Mouse (Mus musculus): ENCODE data around the gene Art3. TPM values are rescaled to one million over a fixed set of nuclear protein-coding genes. Genes with fewer than 3 reads are reported as not detected.
"Not testable (repeated sequence)": the region's sequence is repeated elsewhere in the genome, so short reads cannot be mapped to it uniquely, and the experiment has no call there.

Art3 gene
- polyA plus RNA-seq, 1 experiment from 2014 or later, result 2.9 TPM

DNA sequence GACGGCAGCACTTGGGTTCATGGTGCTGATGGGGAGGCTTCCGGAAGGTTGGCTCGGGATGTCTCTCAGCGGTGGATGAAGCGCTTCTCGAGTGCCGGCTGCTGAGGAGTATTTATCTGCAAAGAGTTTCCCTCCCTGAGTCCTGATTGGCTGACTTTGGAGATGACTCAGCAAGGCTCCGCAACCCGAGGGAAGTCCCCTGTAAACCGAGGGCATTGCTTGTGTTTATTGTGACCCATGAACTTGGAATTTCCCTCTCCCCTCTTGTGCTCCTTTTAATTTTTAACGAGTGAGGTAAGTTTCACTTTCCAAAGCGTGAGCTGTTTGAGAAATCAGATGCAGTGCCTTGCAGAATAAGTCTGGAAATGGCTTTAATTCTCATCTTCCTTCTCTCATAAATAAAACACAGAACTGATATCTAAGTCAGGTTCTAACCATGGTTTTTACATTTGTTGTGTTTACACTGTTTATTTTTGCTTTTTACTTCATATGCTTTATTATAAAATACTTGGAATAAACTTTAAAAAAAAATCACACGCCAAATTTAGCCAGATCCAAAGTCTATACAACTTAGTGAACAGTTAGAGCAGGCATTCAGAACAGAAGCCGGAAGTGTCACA lies 17.3 kb downstream of the Art3 start, which contains the start of gene Cxcl10:
Gene Cxcl10, minus strand, starts transcription at position 96 of the 620 bp plus-strand sequence.
- WGBS, result 29% methylated on average over 14 of the region's 14 CpGs
- Histone ChIP-seq H3K36me3 (no peaks in the 10 kb centered on the region), H3K4me2 (replicated peaks) (peak within 1 kb of the TSS; percentile 47), H3K27me3 (peaks cover 9% of the 10 kb centered on the region; the same call in 1 of the 2 replicates), H3K27ac (no peak within 1 kb of the TSS), H3K4me1 (replicated peaks) (peaks cover 5% of the 10 kb centered on the region), H3K9me3 (no peaks in the 10 kb centered on the region), H3K9ac (replicated peaks) (peak within 1 kb of the TSS; percentile 25; the same call in 1 of the 2 replicates), H3K4me3 (replicated peaks) (peak within 1 kb of the TSS; percentile 12)
- no peak for ATAC-seq

DNA sequence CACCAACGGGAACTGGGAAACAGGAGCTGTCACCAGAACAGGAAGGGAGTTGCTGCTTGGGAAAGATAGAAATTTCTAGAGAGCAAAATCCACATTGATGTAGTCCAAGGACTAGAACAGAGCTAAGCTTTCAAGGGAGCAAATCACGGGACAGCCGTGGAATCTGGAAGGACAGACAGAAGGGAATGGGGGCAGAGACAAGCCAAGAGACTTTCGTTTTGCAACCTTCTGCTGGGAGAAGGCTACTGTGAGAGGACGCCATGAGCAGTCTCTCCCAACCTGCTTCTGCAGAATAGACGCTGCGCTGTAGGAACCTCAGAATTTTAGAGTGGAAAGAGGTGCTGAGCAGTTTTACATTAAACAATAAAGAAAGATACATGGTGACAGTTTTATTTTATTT lies 18.1 kb downstream of the Art3 start:
- Histone ChIP-seq H3K27me3 (peaks cover 9% of the 10 kb centered on the region; the same call in 1 of the 2 replicates), H3K4me3 (replicated peaks) (no peak overlapping the region), H3K9me3 (no peaks in the 10 kb centered on the region), H3K9ac (replicated peaks) (no peak overlapping the region), H3K4me1 (replicated peaks) (peaks cover 5% of the 10 kb centered on the region), H3K36me3 (no peaks in the 10 kb centered on the region), H3K4me2 (replicated peaks) (no peak overlapping the region), H3K27ac (no peak overlapping the region)
- WGBS, result 86% methylated on average over 7 of the region's 7 CpGs
- no peak for ATAC-seq

DNA sequence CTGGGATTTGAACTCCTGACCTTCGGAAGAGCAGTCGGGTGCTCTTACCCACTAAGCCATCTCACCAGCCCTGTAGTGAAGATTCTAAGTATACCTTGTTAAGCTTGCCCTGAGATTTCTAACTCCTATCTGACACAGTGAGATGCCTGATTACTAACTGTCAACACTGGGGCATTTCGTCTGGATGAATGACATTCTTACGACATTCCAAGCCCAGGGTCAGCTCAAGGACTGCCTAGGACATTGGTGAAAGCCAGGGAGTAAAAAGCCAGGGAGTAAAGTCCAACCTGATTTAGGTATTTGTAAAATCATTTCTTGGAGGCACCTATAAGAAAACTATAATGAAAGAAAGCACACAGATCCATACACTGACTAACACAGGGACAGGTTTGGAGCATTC lies 21.1 kb downstream of the Art3 start:
- 87% methylated on average over 4 of the region's 4 CpGs for whole genome bisulfite sequencing
- H3K4me2 ChIP-seq (replicated peaks); H3K27me3 ChIP-seq; H3K9ac ChIP-seq (replicated peaks); H3K4me3 ChIP-seq (replicated peaks); ATAC-seq; H3K9me3 ChIP-seq; H3K36me3 ChIP-seq; H3K27ac ChIP-seq; H3K4me1 ChIP-seq (replicated peaks): not testable (repeated sequence)

DNA sequence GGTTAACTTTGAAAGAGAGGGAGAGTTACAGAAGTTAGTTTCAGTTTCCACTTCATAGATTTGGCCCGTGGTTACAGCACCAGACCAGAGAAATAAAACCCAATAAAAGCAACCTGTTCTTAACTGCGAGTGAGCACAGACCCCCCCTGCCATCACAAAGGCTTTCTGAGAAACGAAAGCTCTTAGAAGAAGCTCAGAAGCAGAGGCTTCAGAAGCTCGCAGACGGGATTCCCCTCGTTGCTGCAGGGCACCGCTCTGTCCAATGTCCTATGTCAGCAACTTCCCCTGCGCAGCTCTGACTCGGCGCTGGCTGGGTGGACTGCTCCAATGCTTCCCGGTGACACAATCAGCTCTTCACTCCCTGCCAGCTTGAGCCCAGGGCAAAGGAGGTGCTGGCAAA lies 21.9 kb downstream of the Art3 start:
- peaks cover 6% of the 10 kb centered on the region; the same call in 1 of the 2 replicates for H3K27me3 ChIP-seq
- H3K9ac ChIP-seq (replicated peaks), result no peak overlapping the region
- no peak overlapping the region for H3K27ac ChIP-seq
- H3K36me3 ChIP-seq, result no peaks in the 10 kb centered on the region
- H3K4me2 ChIP-seq (replicated peaks), result no peak overlapping the region
- no peak overlapping the region for H3K4me3 ChIP-seq (replicated peaks)
- ATAC-seq, result no peak
- no peaks in the 10 kb centered on the region for H3K9me3 ChIP-seq
- 61% methylated on average over 11 of the region's 11 CpGs for WGBS
- peaks cover 4% of the 10 kb centered on the region for H3K4me1 ChIP-seq (replicated peaks)

DNA sequence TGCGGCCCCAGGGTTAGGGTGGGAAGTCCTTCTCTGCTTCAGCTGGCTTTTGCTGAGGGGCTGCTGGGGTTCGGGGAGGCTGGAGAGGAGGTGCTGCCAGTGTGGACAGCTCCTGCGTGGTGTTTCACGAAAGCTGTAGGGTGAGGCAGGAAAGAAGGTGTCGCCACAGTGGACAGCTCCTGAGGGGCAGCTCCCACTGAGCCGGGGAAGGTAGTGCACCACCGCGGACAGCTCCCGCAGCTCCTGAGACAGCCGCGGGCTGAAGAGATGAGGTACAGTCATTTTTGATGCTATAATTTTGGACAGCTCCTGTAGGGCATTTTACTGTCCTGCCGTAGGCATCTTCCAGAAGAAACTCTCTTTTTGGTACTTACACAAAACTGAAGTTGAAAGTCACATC lies 26.4 kb downstream of the Art3 start:
- Histone ChIP-seq H3K9me3 (no peaks in the 10 kb centered on the region), H3K27me3 (no peaks in the 10 kb centered on the region), H3K9ac (replicated peaks) (no peak overlapping the region), H3K4me2 (replicated peaks) (no peak overlapping the region), H3K4me3 (replicated peaks) (no peak overlapping the region), H3K4me1 (replicated peaks) (no peaks in the 10 kb centered on the region), H3K36me3 (no peaks in the 10 kb centered on the region), H3K27ac (no peak overlapping the region)
- no peak for ATAC-seq
- 64% methylated on average over 11 of the region's 12 CpGs for WGBS

DNA sequence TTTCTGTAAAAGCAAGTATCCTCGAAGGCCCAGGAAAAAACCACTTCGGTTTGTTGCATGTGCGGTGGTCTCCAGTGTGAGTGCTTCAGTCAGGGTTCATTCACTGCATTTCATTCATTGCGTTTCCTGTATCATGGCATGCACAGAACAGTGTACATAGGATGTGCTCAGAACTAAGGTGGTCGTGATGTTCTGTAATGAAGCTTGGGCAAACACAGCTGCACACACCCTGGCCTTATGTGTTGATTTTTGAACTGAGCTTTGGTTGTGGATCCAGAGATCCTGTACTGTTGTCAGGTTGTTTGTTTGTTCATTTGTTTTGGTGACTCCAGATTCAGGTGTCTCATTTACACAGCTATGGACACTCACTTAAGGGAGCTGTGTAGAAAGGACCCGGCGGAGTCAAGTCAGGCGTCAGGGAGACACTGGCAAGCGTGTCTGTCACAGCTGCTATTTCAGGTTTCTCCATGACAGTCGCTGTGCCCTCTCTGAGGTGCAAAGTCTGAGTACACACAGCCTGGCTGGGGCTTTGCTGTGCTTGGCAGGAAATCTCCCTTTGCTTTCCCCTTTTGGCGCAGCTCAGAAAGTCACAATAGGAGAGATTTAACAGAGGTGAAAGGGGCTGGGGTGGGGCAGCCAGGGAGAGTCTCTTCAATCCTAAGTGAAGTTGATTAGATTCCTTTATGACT lies 27.3 kb downstream of the Art3 start:
- no peaks in the 10 kb centered on the region for H3K9me3 ChIP-seq
- no peak for ATAC-seq
- no peak overlapping the region for H3K27ac ChIP-seq
- H3K4me1 ChIP-seq (replicated peaks), result no peaks in the 10 kb centered on the region
- no peak overlapping the region for H3K4me2 ChIP-seq (replicated peaks)
- H3K36me3 ChIP-seq, result no peaks in the 10 kb centered on the region
- no peak overlapping the region for H3K9ac ChIP-seq (replicated peaks)
- WGBS, result 76% methylated on average over 11 of the region's 11 CpGs
- no peaks in the 10 kb centered on the region for H3K27me3 ChIP-seq
- no peak overlapping the region for H3K4me3 ChIP-seq (replicated peaks)

DNA sequence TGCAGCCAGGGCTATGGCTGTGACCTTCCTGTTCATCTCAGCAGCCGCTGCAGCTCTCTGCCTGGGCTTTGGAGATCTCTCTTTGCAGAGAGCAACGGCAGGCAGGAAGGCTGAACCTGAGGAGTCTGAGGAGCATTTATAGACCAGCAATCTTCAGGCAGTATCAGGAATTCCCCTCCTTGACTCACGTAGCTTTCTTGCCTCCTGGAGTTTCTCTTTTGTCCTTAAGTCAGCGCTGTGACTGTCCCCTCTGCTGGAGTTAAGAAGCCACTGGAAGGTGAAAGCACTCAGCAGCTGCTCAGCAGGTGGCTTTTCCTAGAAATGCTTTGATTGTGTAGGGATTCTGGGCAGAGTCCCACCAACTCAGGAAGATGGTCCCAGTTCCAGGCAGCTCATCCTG lies 31.6 kb downstream of the Art3 start:
- Histone ChIP-seq H3K4me1 (replicated peaks) (no peaks in the 10 kb centered on the region), H3K27me3 (no peaks in the 10 kb centered on the region), H3K4me3 (replicated peaks) (no peak overlapping the region), H3K4me2 (replicated peaks) (no peak overlapping the region), H3K9ac (replicated peaks) (0 out of 2 replicates have a peak overlapping the region, but pooled peaks have one; percentile 2), H3K9me3 (no peaks in the 10 kb centered on the region), H3K36me3 (no peaks in the 10 kb centered on the region), H3K27ac (no peak overlapping the region)
- no peak for ATAC-seq
- 6% methylated on average over 4 of the region's 4 CpGs for WGBS

DNA sequence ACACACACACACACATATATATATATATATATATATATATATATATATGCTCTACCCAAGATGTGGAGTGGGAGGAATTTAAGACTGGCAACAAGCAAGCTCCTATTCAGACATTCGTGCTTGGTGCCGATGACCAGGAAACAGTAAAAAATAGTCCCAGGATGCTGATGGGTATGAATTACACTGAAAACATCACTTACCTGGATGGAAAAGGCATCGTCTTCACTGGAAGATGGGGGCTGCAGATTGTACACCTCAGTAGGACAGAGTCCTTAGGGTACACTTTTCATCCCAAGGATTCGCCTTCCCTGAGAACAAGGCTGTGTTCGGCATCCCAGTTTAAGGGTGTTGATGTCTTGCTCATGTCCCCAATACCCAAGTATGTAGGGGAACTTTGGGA lies 32.4 kb downstream of the Art3 start:
- no peak overlapping the region for H3K4me3 ChIP-seq (replicated peaks)
- no peak overlapping the region for H3K27ac ChIP-seq
- WGBS, result 94% methylated on average over 5 of the region's 5 CpGs
- H3K4me1 ChIP-seq (replicated peaks), result no peaks in the 10 kb centered on the region
- no peak overlapping the region for H3K9ac ChIP-seq (replicated peaks)
- H3K36me3 ChIP-seq, result no peaks in the 10 kb centered on the region
- H3K4me2 ChIP-seq (replicated peaks), result no peak overlapping the region
- no peaks in the 10 kb centered on the region for H3K9me3 ChIP-seq
- H3K27me3 ChIP-seq, result no peaks in the 10 kb centered on the region
- ATAC-seq, result no peak

DNA sequence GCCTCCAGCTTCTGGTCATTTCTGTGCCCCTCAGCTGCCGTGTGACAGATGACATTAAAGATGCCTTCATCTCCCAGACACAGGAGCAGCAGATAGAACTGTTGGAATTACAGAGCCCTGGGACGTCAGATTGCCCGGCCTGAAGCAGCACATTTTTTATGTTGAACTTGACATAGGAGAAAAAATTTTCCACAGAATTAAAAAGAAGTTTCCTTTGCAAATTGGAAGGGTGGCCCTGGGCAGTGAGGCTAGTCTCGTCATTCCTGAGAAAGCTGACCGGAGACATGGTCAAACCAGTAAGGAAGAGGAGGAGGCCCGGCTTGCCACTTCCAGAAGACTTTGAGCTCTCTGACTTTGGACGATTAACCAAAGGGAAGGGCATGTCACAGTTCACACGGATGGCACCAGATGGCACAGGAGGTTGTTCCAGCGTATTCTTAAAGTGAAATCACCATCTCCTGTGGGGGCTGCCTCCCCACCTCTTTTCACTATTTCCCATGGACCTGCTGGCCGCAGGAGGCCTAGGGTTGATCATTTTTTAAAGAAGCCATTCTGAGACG lies 33.6 kb downstream of the Art3 start:
- 82% methylated on average over 11 of the region's 11 CpGs for WGBS
- Histone ChIP-seq H3K9ac (replicated peaks) (no peak overlapping the region), H3K27ac (no peak overlapping the region), H3K36me3 (no peaks in the 10 kb centered on the region), H3K9me3 (no peaks in the 10 kb centered on the region), H3K27me3 (no peaks in the 10 kb centered on the region), H3K4me2 (replicated peaks) (no peak overlapping the region), H3K4me3 (replicated peaks) (no peak overlapping the region), H3K4me1 (replicated peaks) (0 out of 2 replicates have a peak, but pooled peaks cover 2% of the 10 kb centered on the region)
- no peak for ATAC-seq

DNA sequence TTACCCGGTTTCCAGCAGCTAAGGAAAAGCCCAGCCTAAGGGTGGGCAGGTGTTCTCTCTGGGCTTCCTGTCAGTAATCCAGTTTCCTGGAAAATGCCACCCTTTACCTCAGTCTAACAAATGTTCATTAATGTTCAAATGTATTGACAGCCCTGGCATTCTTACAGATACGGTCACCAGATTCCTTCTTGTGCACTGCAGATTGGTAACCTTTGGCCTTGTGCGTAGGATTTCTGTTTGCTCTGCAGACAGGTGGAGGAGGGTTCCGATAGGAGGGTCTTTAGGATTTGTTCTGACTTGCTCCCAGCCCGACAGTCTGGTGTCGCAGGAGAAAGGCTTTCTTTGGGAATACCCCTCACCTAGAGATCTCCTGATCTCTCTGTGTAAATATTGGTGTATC lies 34.9 kb downstream of the Art3 start:
- H3K36me3 ChIP-seq, result no peaks in the 10 kb centered on the region
- H3K9ac ChIP-seq (replicated peaks), result no peak overlapping the region
- 0 out of 2 replicates have a peak, but pooled peaks cover 2% of the 10 kb centered on the region for H3K4me1 ChIP-seq (replicated peaks)
- no peaks in the 10 kb centered on the region for H3K27me3 ChIP-seq
- H3K9me3 ChIP-seq, result no peaks in the 10 kb centered on the region
- H3K4me2 ChIP-seq (replicated peaks), result no peak overlapping the region
- WGBS, result 83% methylated on average over 6 of the region's 6 CpGs
- ATAC-seq, result no peak
- H3K4me3 ChIP-seq (replicated peaks), result no peak overlapping the region
- no peak overlapping the region for H3K27ac ChIP-seq

DNA sequence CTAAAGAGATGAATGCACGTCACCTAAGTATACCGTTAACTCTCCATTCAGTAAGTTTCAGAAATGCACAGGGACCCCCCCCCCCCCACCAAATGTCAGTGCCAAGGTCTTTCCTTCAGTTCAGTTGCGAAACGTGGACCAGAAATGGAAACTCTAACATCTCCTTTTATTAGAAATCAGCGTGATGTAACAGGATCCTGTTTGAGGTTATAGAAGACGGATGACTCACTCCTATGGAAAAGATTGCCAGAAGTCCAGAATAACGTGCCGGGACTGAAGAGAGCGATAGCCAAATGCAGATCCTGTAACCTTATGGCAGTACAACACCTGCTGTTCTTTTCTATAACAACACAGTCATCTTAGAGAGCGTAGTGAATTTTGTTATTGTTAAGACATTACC lies 36.8 kb downstream of the Art3 start:
- no peak for ATAC-seq
- H3K9me3 ChIP-seq, result no peaks in the 10 kb centered on the region
- H3K9ac ChIP-seq (replicated peaks), result no peak overlapping the region
- H3K4me3 ChIP-seq (replicated peaks), result no peak overlapping the region
- 0 out of 2 replicates have a peak, but pooled peaks cover 2% of the 10 kb centered on the region for H3K4me1 ChIP-seq (replicated peaks)
- H3K27me3 ChIP-seq, result no peaks in the 10 kb centered on the region
- no peaks in the 10 kb centered on the region for H3K36me3 ChIP-seq
- 85% methylated on average over 10 of the region's 10 CpGs for WGBS
- no peak overlapping the region for H3K27ac ChIP-seq
- H3K4me2 ChIP-seq (replicated peaks), result no peak overlapping the region

DNA sequence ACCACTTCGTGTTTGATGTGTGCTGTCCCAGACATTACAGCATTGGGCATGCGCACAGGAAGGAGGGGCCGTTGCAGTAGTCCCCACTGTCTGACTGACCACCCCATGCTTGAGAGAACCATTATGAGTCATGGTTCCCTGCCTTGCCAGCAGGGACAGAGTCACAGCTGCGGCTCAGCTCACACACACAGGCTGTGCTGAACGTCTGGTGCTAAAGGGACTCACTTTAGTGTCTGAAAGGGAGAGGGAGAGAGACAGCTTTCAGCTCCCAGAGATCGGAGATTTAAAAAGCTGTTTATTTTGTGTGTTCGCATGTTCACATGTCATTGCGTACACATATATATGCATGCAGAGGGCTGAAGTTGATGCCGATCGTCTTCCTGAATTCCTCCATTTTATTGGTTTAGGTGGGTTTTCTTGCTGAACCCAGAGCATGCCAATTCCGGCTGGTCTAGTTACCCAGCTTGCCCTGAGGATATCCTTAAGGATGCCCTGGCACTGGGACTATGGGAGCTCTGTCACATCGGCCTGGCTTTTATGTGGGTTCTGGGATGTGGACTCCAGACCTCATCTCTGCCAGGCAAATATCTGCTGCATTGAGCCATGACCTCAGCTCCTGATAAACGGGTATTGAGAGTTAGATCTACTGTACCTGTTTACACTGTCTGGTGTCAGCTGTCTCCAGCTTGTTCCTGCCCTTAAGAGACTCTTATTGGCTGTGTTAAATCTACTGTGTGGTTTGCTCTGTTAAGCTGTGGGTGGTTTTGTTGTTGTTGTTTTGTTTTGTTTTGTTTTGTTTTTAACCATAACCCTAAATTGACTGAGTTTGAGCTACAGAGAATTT lies 37.7 kb downstream of the Art3 start:
- Histone ChIP-seq H3K4me2 (replicated peaks) (no peak overlapping the region), H3K9me3 (no peaks in the 10 kb centered on the region), H3K36me3 (no peaks in the 10 kb centered on the region), H3K4me3 (replicated peaks) (no peak overlapping the region), H3K27me3 (no peaks in the 10 kb centered on the region), H3K4me1 (replicated peaks) (0 out of 2 replicates have a peak, but pooled peaks cover 2% of the 10 kb centered on the region), H3K9ac (replicated peaks) (no peak overlapping the region), H3K27ac (peak overlapping the region; percentile 25; the same call in 1 of the 2 replicates)
- peak; percentile 84 for ATAC-seq
- 70% methylated on average over 13 of the region's 13 CpGs for WGBS
